Mouse (Mus musculus): ENCODE measurements around the gene Rnase13.

GRCm38 (mm10) chr14:51883527-51884030 is 39.0 kb downstream of the Rnase13 start:
- peak; percentile 81 for TF ChIP-seq CTCF (IDR thresholded peaks at IDR 0.05)
- no peak for TF ChIP-seq EP300 (IDR thresholded peaks at IDR 0.05; ENCODE audit: insufficient read depth, low read depth, low read length)

All from heart, adult 2 months (tissue).